Mouse (Mus musculus) right cerebral cortex, adult 18-20 months (tissue): ENCODE results near the gene Gpr158.

Experiments used
- DNase-seq: peaks from one replicate; pipeline ENCODE4 v3.0.0; 2022; ENCODE audit warnings: mixed read lengths

Gpr158 gene

DNA sequence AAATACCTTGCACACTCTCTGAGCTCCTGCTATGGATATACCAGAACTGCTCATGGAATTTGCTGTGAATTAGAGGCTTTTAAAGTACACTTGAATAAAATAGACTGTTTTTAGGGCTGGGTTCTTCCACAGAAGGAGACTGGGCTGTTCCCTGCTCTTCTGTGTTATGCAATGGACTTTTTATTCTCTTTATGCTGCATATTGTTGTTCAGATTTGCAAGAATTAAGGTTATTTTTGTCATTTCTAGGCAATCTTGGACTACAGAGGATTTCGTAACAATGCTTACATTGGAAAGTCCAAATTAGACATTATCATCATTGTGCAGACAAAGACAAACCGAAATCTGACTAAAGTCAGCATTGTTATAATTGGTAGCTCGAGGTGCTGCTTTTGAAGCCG is 298.4 kb downstream of the Gpr158 start:
- no peak for DNase-seq

GRCm38 (mm10) chr2:21676084-21676838 is 308.9 kb downstream of the Gpr158 start:
- no peak for DNase-seq

- no peak for DNase-seq
These were observed 309.4 kb downstream of the Gpr158 start for GRCm38 (mm10) chr2:21676839-21677123.

GRCm38 (mm10) chr2:21680735-21681270 is 313.5 kb downstream of the Gpr158 start:
- DNase-seq, result no peak

GRCm38 (mm10) chr2:21684736-21685135 is 317.4 kb downstream of the Gpr158 start:
- peak; percentile 48 for DNase-seq

GRCm38 (mm10) chr2:21693128-21693527 is 325.8 kb downstream of the Gpr158 start:
- no peak for DNase-seq

DNA sequence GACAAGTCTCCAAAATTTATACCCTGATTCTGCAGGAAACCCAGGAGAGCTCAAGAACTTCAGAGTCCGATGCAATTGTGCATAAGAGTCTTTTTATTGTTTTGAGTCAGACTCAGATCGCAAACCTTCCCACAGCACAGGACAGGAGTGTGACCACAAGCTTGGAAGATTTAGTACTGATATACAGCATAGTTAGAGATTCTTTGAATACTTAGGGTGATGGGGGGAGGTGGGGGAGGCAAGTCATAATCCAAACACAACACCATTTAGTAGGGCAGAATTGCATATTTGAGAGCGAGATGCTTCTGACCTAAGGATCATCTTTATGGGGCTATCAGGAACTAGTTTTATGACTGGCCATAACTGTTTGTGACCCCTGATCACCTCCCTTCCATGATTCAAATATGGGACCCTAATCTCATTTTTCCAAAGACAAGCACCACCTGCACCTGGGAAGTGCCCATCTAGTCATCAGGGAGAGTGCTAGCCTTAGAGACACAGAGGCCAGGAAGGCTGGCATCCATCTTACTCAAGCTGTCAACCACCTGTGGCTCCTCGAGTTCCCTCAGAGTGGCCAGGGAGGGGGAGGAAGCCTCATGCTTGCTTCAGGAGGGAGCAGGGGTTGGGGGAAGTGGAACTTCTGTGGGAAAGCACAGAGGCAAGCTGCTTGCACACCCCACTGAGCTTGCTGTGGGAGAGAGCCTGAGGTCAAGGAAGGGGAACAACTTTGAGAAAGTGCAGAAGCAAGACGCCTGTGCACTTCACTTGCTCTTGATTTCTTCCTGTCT is 326.7 kb downstream of the Gpr158 start:
- DNase-seq, result no peak

GRCm38 (mm10) chr2:21728075-21728474 is 360.7 kb downstream of the Gpr158 start:
- DNase-seq, result peak; percentile 21

GRCm38 (mm10) chr2:21783721-21784120 is 416.4 kb downstream of the Gpr158 start:
- no peak for DNase-seq

- no peak for DNase-seq
These were observed 425.8 kb downstream of the Gpr158 start for GRCm38 (mm10) chr2:21793156-21793555.

- no peak for DNase-seq
These were observed 432.3 kb downstream of the Gpr158 start for GRCm38 (mm10) chr2:21799616-21800015.

DNA sequence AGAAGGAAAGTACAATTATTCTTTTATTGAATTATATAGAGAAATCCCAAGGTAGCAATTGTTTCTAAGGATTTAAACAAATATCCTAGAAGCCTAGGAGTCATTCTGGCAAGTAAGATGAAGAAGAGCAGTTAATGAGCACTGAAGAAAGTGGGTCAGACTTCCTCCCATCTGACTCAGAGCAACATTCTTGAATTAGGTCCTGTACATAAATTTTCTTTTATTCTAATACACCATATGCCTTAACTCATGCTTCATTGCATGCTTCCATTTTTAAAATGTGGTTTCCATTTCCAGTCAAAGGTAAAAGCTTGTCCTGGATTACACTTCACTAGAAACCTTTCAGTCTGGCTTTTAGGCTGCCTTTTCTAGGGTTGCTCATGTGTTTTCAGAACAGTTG is 432.7 kb downstream of the Gpr158 start:
- no peak for DNase-seq

GRCm38 (mm10) chr2:21808510-21808909 is 441.2 kb downstream of the Gpr158 start:
- no peak for DNase-seq

DNA sequence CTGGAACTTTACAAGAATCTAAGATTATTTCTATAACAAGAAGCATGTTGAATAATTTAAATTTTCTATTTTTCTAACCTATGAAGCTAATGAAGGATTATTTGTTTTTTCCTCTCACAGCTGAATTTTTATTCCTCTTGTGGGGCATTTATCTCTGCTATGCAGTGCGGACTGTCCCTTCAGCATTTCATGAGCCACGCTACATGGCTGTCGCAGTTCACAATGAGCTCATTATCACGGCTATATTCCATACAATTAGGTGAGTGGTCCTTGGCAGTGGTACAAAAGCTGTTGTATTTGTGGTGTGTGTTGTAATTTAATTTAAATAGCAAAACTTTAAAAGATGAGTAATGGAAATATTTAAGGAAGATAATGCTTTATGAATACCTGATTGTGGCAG is 443.1 kb downstream of the Gpr158 start:
- no peak for DNase-seq

DNA sequence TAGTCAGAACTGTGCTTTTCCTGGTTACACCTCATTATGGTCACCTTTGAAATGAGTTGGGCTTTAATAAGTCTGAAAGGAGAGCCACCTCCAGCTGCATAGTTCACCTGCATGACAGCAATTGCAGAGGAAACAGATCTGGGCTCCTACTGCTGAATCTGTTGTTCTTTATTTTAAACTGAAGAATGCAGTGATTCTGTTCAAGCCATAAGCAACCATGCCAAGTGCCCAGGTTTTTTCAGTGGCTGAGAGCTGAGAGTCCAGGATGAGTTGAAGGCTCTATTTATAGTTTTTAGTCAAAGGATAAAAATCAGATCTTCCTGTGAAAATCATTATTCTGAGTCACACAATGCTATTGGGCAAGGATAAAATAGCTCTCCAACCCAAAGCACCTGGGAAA is 496.7 kb downstream of the Gpr158 start:
- no peak for DNase-seq
